Mouse (Mus musculus): ENCODE results near the gene Tmem53.
A peak's percentile ranks its signal among the peaks of the same experiment; 100 is the strongest.

GRCm38 (mm10) chr4:117210147-117211074, 41.3 kb upstream of the Tmem53 start:
- TF ChIP-seq POLR2A (IDR thresholded peaks at IDR 0.05; ENCODE audit: borderline replicate concordance, insufficient read depth, low read length), result no peak
- TF ChIP-seq CTCF (IDR thresholded peaks at IDR 0.05; ENCODE audit: borderline replicate concordance, insufficient read depth, low read depth, low read length), result peak; percentile 64; the same call in 1 of the 2 replicates
